Mouse (Mus musculus) hindbrain, embryonic 16.5 days (tissue): Measurements from ENCODE around the gene Gm9495. TPM values are rescaled to one million over a fixed set of nuclear protein-coding genes. Genes with fewer than 3 reads are reported as not detected.
"Not testable (repeated sequence)": the region's sequence is repeated elsewhere in the genome, so short reads cannot be mapped to it uniquely, and the experiment has no call there.

Experiments
- ATAC-seq: fragments of 200-750 bp; cut with Nextera tagmentation; 2 replicates; pipeline ENCODE4 v1.8.0; 2017; ENCODE audit warnings: moderate TSS enrichment, moderate library complexity
- H3K27ac ChIP-seq: fragments of 300-500 bp; sonication (generic); 2 replicates; pipeline ENCODE4 v1.5.1; 2014; ENCODE audit warnings: low read depth, mild to moderate bottlenecking, control low read depth, low read length, moderate library complexity
- H3K27me3 ChIP-seq: fragments of 300-500 bp; sonication (generic); replicated peaks from 2 replicates; pipeline ENCODE4 v1.6.1; 2014; ENCODE audit warnings: low read length; ENCODE audit not compliant: control insufficient read depth, insufficient read depth
- H3K36me3 ChIP-seq: fragments of 300-500 bp; sonication (generic); 2 replicates; pipeline ENCODE4 v1.6.1; 2014; ENCODE audit warnings: mild to moderate bottlenecking, low read length, moderate library complexity, mixed read lengths; ENCODE audit not compliant: control insufficient read depth, insufficient read depth
- H3K4me1 ChIP-seq: fragments of 300-500 bp; sonication (generic); 2 replicates; pipeline ENCODE4 v1.6.1; 2014; ENCODE audit warnings: low read depth, low read length; ENCODE audit not compliant: control insufficient read depth, insufficient read depth
- H3K4me2 ChIP-seq: fragments of 300-500 bp; sonication (generic); 2 replicates; pipeline ENCODE4 v1.6.1; 2014; ENCODE audit warnings: mild to moderate bottlenecking, low read length, control low read depth, moderate library complexity
- H3K4me3 ChIP-seq: fragments of 300-500 bp; sonication (generic); 2 replicates; pipeline ENCODE4 v1.5.1; 2014; ENCODE audit warnings: mild to moderate bottlenecking, low read length, control low read depth, moderate library complexity
- H3K9ac ChIP-seq: fragments of 300-500 bp; sonication (generic); 2 replicates; pipeline ENCODE4 v1.6.1; 2014; ENCODE audit warnings: low read depth, mild to moderate bottlenecking, control low read depth, low read length, moderate library complexity
- H3K9me3 ChIP-seq: fragments of 300-500 bp; sonication (generic); 2 replicates; pipeline ENCODE4 v1.6.1; 2014; ENCODE audit warnings: mild to moderate bottlenecking, low read length, moderate library complexity; ENCODE audit not compliant: control insufficient read depth
- WGBS: fragments of 180-500 bp; shearing (Covaris S2); extraction: QIAGEN DNeasy Blood & Tissue Kit; methylation state at CpG from one replicate; pipeline ENCODE4 v1.1.7; 2014; 5-methylcytosine and 5-hydroxymethylcytosine counted together
- polyA plus RNA-seq: library from polyadenylated mRNA; unstranded; fragments of >200 nt; fragmentation: Nextera tagmentation; extraction: Ambion mirVana; gene quantifications from 2 replicates; pipeline ENCODE4 v1.2.1, GENCODE M21; 2015

Gm9495 gene
- not detected in 2 replicates for polyA plus RNA-seq

DNA sequence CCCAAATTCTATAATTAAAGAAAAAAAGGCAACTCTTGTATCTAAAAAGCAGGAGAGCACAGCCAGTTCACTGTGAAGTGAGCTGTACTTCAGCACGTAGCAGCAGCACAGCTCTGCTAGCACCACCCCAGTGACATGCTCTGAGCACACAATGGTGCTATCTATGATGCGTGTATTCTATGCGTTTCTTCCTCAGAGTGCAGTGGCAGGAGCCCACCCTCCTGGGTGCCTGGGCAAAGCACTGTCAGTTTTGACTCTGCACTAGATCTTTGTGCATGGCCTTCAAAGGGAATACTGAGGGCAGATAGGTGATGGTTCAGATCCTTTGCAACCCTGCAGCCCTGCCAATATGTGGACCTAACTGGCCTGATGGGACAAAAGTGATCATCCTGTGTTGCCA lies at the start of gene Gm9495:
TSS of gene Gm9495 (minus strand) at position 101 of the 400 bp plus-strand sequence.
- not testable (repeated sequence) for H3K27ac ChIP-seq, H3K4me2 ChIP-seq, H3K9me3 ChIP-seq, H3K9ac ChIP-seq, H3K4me3 ChIP-seq, H3K27me3 ChIP-seq, H3K36me3 ChIP-seq, ATAC-seq, H3K4me1 ChIP-seq
- WGBS = 86% methylated on average over 1 of the region's 3 CpGs

- H3K4me2 ChIP-seq = not testable (repeated sequence)
These were observed 21.6 kb upstream of the Gm9495 start for GRCm38 (mm10) chr8:69474946-69475345.

GRCm38 (mm10) chr8:69420018-69420417 lies 33.3 kb downstream of the Gm9495 start:
- not testable (repeated sequence) for H3K9ac ChIP-seq, H3K4me3 ChIP-seq, H3K4me2 ChIP-seq, H3K27me3 ChIP-seq, H3K4me1 ChIP-seq, ATAC-seq, H3K9me3 ChIP-seq, H3K36me3 ChIP-seq, H3K27ac ChIP-seq
- 82% methylated on average over 3 of the region's 3 CpGs for WGBS

More at GRCm38 (mm10) chr8:69474946-69475345, 21.6 kb upstream of the Gm9495 start:
- H3K4me3 ChIP-seq, H3K27ac ChIP-seq, H3K36me3 ChIP-seq, ATAC-seq, H3K9ac ChIP-seq, H3K9me3 ChIP-seq, H3K4me1 ChIP-seq, H3K27me3 ChIP-seq: not testable (repeated sequence)
- 71% methylated on average over 2 of the region's 3 CpGs for WGBS

DNA sequence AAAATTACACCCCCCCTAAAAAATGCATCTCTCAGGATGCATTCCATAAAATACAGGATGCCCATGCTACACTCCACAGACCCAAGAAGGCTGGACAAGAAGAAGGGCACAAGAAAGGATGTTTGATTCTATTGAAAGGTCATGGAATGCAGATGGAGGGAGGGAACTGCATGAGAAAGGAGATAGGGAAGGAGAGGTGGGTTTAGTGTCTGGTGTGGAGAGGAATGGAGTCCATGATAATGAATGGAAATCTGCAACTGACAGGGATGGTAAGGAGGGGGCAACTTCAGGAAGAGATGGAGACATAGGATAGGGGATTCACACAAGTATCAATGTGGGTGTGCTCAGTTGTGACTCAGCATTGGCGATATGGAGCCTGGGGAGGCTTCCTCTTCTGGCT lies 39.0 kb downstream of the Gm9495 start:
- no peak for ATAC-seq
- no peaks in the 10 kb centered on the region for H3K9me3 ChIP-seq
- H3K4me1 ChIP-seq = no peaks in the 10 kb centered on the region
- WGBS = 78% methylated on average over 1 of the region's 1 CpGs
- no peak overlapping the region for H3K4me2 ChIP-seq
- H3K27me3 ChIP-seq = no peaks in the 10 kb centered on the region
- no peak overlapping the region for H3K4me3 ChIP-seq
- H3K9ac ChIP-seq = no peak overlapping the region
- no peaks in the 10 kb centered on the region for H3K36me3 ChIP-seq
- no peak overlapping the region for H3K27ac ChIP-seq

DNA sequence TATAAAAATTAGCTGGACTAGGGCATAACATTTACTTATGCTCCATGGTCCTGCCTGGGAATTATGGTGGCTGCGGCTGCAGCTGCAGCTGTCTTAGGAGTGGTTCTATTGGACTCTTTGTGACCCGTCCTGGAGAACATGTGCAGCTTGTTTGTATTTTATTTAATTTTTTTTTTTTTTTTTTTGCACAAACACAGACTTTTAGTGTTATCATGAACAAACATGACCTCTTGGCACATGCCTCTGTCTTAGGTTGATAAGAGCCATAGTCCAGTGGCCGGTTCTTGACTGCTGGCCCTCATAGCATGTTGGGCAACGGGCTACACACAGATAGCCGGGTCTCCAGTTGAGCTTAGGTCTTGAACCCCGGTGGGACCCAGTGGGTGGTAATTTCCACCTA lies 48.6 kb downstream of the Gm9495 start:
- no peak overlapping the region for H3K9ac ChIP-seq
- H3K27ac ChIP-seq = no peak overlapping the region
- no peak overlapping the region for H3K4me3 ChIP-seq
- H3K36me3 ChIP-seq = no peaks in the 10 kb centered on the region
- H3K4me1 ChIP-seq = no peaks in the 10 kb centered on the region
- ATAC-seq = no peak
- H3K9me3 ChIP-seq = no peaks in the 10 kb centered on the region
- no peak overlapping the region for H3K4me2 ChIP-seq
- 96% methylated on average over 6 of the region's 6 CpGs for WGBS
- no peaks in the 10 kb centered on the region for H3K27me3 ChIP-seq

GRCm38 (mm10) chr8:69399956-69400443 lies 53.4 kb downstream of the Gm9495 start:
- H3K9ac ChIP-seq = no peak overlapping the region; the same call in 1 of the 2 replicates
- H3K4me2 ChIP-seq = peak overlapping the region; percentile 84
- H3K4me1 ChIP-seq = peaks cover 4% of the 10 kb centered on the region; the same call in 1 of the 2 replicates
- no peaks in the 10 kb centered on the region for H3K27me3 ChIP-seq
- H3K36me3 ChIP-seq = no peaks in the 10 kb centered on the region
- no peaks in the 10 kb centered on the region for H3K9me3 ChIP-seq
- no peak for ATAC-seq
- 76% methylated on average over 4 of the region's 4 CpGs for WGBS
- peak overlapping the region; percentile 56 for H3K4me3 ChIP-seq
- H3K27ac ChIP-seq = no peak overlapping the region

GRCm38 (mm10) chr8:69399181-69399955 lies 54.0 kb downstream of the Gm9495 start:
- WGBS = 9% methylated on average over 34 of the region's 43 CpGs
- peak overlapping the region; percentile 17; the same call in 1 of the 2 replicates for H3K27ac ChIP-seq
- no peaks in the 10 kb centered on the region for H3K9me3 ChIP-seq
- H3K4me2 ChIP-seq = peak overlapping the region; percentile 84
- ATAC-seq = peak; percentile 15
- H3K4me3 ChIP-seq = peak overlapping the region; percentile 56
- peaks cover 5% of the 10 kb centered on the region for H3K4me1 ChIP-seq
- H3K27me3 ChIP-seq = no peaks in the 10 kb centered on the region
- H3K36me3 ChIP-seq = no peaks in the 10 kb centered on the region
- peak overlapping the region; percentile 82 for H3K9ac ChIP-seq

- ATAC-seq = no peak
- peaks cover 7% of the 10 kb centered on the region for H3K4me1 ChIP-seq
- no peak overlapping the region for H3K9ac ChIP-seq
- H3K4me2 ChIP-seq = peak overlapping the region; percentile 74; the same call in 1 of the 2 replicates
- H3K27ac ChIP-seq = no peak overlapping the region; the same call in 1 of the 2 replicates
- WGBS = 85% methylated on average over 6 of the region's 6 CpGs
- H3K9me3 ChIP-seq = peaks cover 8% of the 10 kb centered on the region
- no peak overlapping the region for H3K4me3 ChIP-seq
- H3K27me3 ChIP-seq = no peaks in the 10 kb centered on the region
- H3K36me3 ChIP-seq = no peaks in the 10 kb centered on the region; the same call in 1 of the 2 replicates
These were observed 57.2 kb downstream of the Gm9495 start for GRCm38 (mm10) chr8:69396196-69396595.

DNA sequence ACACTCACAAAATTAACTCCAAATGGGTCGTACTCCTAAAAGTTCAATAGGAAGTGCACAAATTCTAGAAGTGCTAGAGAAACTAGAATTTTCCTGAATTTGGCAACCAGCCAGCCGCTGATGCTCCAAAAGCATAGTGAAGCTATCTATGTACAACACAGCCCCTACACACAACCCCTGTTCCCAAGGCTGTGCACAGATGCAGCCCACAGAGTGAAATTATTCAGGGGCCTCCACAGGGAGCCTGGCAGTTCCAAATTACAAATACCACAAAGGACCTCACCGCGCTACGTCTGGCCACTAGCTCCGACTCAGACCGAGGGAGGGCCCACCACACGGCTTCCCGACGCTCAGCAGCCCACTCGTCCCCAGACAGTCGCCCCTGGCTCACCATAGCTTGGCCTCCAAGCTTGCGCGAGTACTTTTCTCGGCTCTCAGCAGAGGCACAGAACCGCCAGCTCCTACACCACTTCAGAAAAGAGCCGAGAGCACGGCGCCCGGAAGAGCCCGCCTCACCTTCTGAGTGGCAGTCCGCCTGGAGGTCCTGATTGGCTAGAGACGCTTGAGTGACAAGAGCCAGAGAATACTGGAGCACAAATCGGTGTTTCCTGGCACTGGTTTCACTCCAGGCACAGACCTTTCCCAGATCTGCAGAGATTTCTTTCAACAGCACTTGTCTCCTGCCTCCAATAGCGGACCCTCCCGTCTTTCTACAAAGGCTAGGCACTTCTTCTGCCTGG lies 58.1 kb downstream of the Gm9495 start:
- Histone ChIP-seq H3K27ac (peak overlapping the region; percentile 92), H3K4me1 (peaks cover 7% of the 10 kb centered on the region), H3K36me3 (no peaks in the 10 kb centered on the region; the same call in 1 of the 2 replicates), H3K9me3 (peaks cover 12% of the 10 kb centered on the region), H3K27me3 (no peaks in the 10 kb centered on the region), H3K4me2 (peak overlapping the region; percentile 74), H3K4me3 (peak overlapping the region; percentile 59), H3K9ac (peak overlapping the region; percentile 76)
- WGBS = 2% methylated on average over 26 of the region's 26 CpGs
- peak; percentile 99 for ATAC-seq
